ENCODE assay signal across 9 mouse cellular contexts in the genomic region with DNA sequence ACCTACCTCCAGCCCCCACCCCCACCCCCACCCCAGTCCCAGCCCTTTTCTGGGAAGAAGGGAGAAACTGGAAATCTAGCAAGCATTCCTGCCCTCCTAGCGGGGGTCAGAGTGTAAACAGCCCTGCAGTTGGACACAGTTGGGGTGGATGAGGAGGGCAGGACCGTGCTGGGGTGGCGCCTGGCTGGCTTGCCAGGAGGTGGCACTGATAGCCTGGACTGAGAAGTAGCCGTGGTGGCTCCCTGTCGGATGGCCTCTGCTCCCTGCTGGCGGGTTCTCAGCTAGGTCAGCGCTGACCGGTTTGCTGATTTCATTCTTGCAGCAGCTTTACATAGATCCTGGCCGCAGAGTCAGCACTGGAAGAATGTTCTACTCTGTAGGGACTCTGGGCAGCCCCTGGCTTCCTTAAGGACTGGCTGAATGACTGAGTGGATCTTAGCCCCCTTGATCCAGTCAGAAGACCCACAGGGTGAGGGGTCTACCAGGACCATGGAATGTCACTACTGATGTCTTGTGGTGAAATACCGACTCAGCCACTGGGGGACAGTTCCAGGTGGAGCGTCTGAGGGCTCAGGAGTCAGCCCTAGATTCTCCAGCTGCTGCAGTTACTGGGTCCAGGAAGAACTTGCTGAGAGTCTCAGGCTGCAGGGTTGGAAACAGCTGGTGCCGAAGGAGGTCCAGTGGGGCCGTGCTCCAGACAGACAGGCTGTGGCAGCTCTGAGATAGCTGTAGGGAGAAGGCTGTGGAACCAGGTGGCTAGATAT. TPM values are rescaled to one million over a fixed set of nuclear protein-coding genes. Genes with fewer than 3 reads are reported as not detected.
DNase-seq lines count a peak whose midpoint lies in the region; ATAC-seq and TF ChIP-seq lines count a peak whose summit lies in the region.
"Had no signal": no experiment of that assay in that cellular context is flagged by ENCODE, and none has a peak within 500 bp of the region (broad histone marks: within the 10 kb centered on the region; RNA-seq: fewer than 3 reads in every experiment).

No protein-coding gene starts in this region.

- no peaks in the 10 kb centered on the region for H3K36me3 ChIP-seq in hindbrain, embryonic 10.5 days
- H3K36me3 ChIP-seq in hindbrain, embryonic 16.5 days (ENCODE audit: control insufficient read depth, insufficient read depth, low read length) = no peaks in the 10 kb centered on the region
- no peaks in the 10 kb centered on the region for H3K36me3 ChIP-seq in hindbrain, postnatal 0 days (ENCODE audit: insufficient read depth, low read length)
- H3K36me3 ChIP-seq in liver, embryonic 16.5 days (ENCODE audit: control insufficient read depth, insufficient read depth) = no peaks in the 10 kb centered on the region

- peak; percentile 57 for DNase-seq in hindbrain, embryonic 10.5 days (ENCODE audit: low spot score)
- peak; percentile 58 for DNase-seq in embryo, embryonic 11 days
- peak; percentile 38 for DNase-seq in hindbrain, postnatal 0 days (ENCODE audit: low spot score)
- DNase-seq in spleen, adult 12 weeks (ENCODE audit: low spot score) = no peak
- no peak for DNase-seq in frontal cortex, postnatal 36 days (ENCODE audit: low spot score in 2 of 2)
- DNase-seq in urinary bladder, adult 2 months (ENCODE audit: low spot score) = no peak

- no peak overlapping the region for H3K4me2 ChIP-seq in hindbrain, embryonic 16.5 days (ENCODE audit: low read length)
- H3K4me2 ChIP-seq in hindbrain, postnatal 0 days (ENCODE audit: low read depth, low read length) = no peak overlapping the region
- H3K4me2 ChIP-seq in liver, embryonic 16.5 days (ENCODE audit: low read depth, low read length) = no peak overlapping the region

- peak overlapping the region; percentile 44 for H3K4me3 ChIP-seq in hindbrain, embryonic 10.5 days
- H3K4me3 ChIP-seq in hindbrain, embryonic 16.5 days (ENCODE audit: low read length) = no peak overlapping the region
- H3K4me3 ChIP-seq in hindbrain, postnatal 0 days (ENCODE audit: low read length) = no peak overlapping the region
- no peak overlapping the region for H3K4me3 ChIP-seq in liver, embryonic 16.5 days (ENCODE audit: low read depth, low read length)

- H3K9ac ChIP-seq in hindbrain, embryonic 16.5 days (ENCODE audit: low read depth, low read length) = no peak overlapping the region
- H3K9ac ChIP-seq in hindbrain, postnatal 0 days (replicated peaks; ENCODE audit: low read length) = no peak overlapping the region
- H3K9ac ChIP-seq in liver, embryonic 16.5 days (ENCODE audit: low read depth, low read length) = no peak overlapping the region

- 11% methylated on average over 13 of the region's 13 CpGs for WGBS in hindbrain, embryonic 10.5 days
- WGBS in hindbrain, embryonic 16.5 days = 20% methylated on average over 13 of the region's 13 CpGs
- WGBS in hindbrain, postnatal 0 days = 27% methylated on average over 13 of the region's 13 CpGs
- WGBS in liver, embryonic 16.5 days (ENCODE audit: insufficient replicate concordance) = 47% methylated on average over 13 of the region's 13 CpGs

- peak overlapping the region; percentile 82 for H3K27ac ChIP-seq in hindbrain, embryonic 10.5 days
- no peak overlapping the region for H3K27ac ChIP-seq in hindbrain, embryonic 16.5 days (ENCODE audit: low read depth, low read length)
- H3K27ac ChIP-seq in hindbrain, postnatal 0 days = no peak overlapping the region
- no peak overlapping the region for H3K27ac ChIP-seq in liver, embryonic 16.5 days (ENCODE audit: low read length)

- peaks cover 90% of the 10 kb centered on the region for H3K27me3 ChIP-seq in hindbrain, embryonic 10.5 days (ENCODE audit: insufficient read depth, poor library complexity, severe bottlenecking)
- H3K27me3 ChIP-seq in hindbrain, embryonic 16.5 days (replicated peaks; ENCODE audit: control insufficient read depth, insufficient read depth, low read length) = peaks cover 7% of the 10 kb centered on the region
- H3K27me3 ChIP-seq in hindbrain, postnatal 0 days (ENCODE audit: insufficient read depth, low read length) = peaks cover 4% of the 10 kb centered on the region; the same call in 1 of the 2 replicates
- H3K27me3 ChIP-seq in liver, embryonic 16.5 days (ENCODE audit: control insufficient read depth, insufficient read depth, low read depth, low read length) = peaks cover 2% of the 10 kb centered on the region

- TF ChIP-seq CTCF in hindbrain, postnatal 0 days (IDR thresholded peaks at IDR 0.05; ENCODE audit: low read depth) = peak; percentile 57

- no peak; the same call in 1 of the 2 replicates for ATAC-seq in hindbrain, embryonic 16.5 days
- peak; percentile 59; the same call in 1 of the 2 replicates for ATAC-seq in hindbrain, postnatal 0 days
- ATAC-seq in liver, embryonic 16.5 days (ENCODE audit: low read depth) = peak; percentile 52; the same call in 1 of the 2 replicates

- peaks cover 43% of the 10 kb centered on the region for H3K4me1 ChIP-seq in hindbrain, embryonic 10.5 days (replicated peaks)
- H3K4me1 ChIP-seq in hindbrain, embryonic 16.5 days (ENCODE audit: control insufficient read depth, insufficient read depth, low read depth, low read length) = peaks cover 26% of the 10 kb centered on the region
- H3K4me1 ChIP-seq in hindbrain, postnatal 0 days (ENCODE audit: insufficient read depth, low read length) = peaks cover 23% of the 10 kb centered on the region
- peaks cover 11% of the 10 kb centered on the region for H3K4me1 ChIP-seq in liver, embryonic 16.5 days (ENCODE audit: control insufficient read depth, low read depth, low read length)

- H3K9me3 ChIP-seq in hindbrain, embryonic 10.5 days = no peaks in the 10 kb centered on the region
- no peaks in the 10 kb centered on the region for H3K9me3 ChIP-seq in hindbrain, embryonic 16.5 days (ENCODE audit: control insufficient read depth, low read length)
- no peaks in the 10 kb centered on the region for H3K9me3 ChIP-seq in hindbrain, postnatal 0 days (ENCODE audit: low read length)
- H3K9me3 ChIP-seq in liver, embryonic 16.5 days (replicated peaks; ENCODE audit: control insufficient read depth, low read length) = no peaks in the 10 kb centered on the region

RNA-seq across cellular contexts. Expression of gene Tha1, which starts 17.4 kb away (rescaled TPM):
- polyA plus RNA-seq in hindbrain, embryonic 10.5 days (2016; fragmentation: Nextera tagmentation; extraction: Ambion mirVana) = 3.5 and 3.8 TPM in 2 replicates
- polyA plus RNA-seq in hindbrain, embryonic 16.5 days (2015; fragmentation: Nextera tagmentation; extraction: Ambion mirVana) = 4.5 and 5.5 TPM in 2 replicates
- 1.9 and 4.7 TPM in 2 replicates for total RNA-seq in hindbrain, postnatal 0 days (2014; rRNA removed)
- polyA plus RNA-seq in hindbrain, postnatal 0 days (2015; fragmentation: Nextera tagmentation; extraction: Ambion mirVana) = 2.0 and 3.4 TPM in 2 replicates
- polyA plus RNA-seq in liver, embryonic 16.5 days (2015; fragmentation: Nextera tagmentation; extraction: Ambion mirVana) = 1.3 and 2.6 TPM in 2 replicates
- polyA plus RNA-seq in urinary bladder, adult 2 months (2012; rRNA removed) = 13.7 and 16.3 TPM in 2 replicates

RNA-seq across cellular contexts. Expression of gene Tmem235, which starts 30.1 kb away (rescaled TPM):
- not detected in 2 replicates for polyA plus RNA-seq in hindbrain, embryonic 10.5 days (2016; fragmentation: Nextera tagmentation; extraction: Ambion mirVana)
- 0.08 TPM in 1 of 2 replicates, not detected in the other for polyA plus RNA-seq in hindbrain, embryonic 16.5 days (2015; fragmentation: Nextera tagmentation; extraction: Ambion mirVana)
- 0.31 and 0.58 TPM in 2 replicates for total RNA-seq in hindbrain, postnatal 0 days (2014; rRNA removed)
- 0.09 TPM in 1 of 2 replicates, not detected in the other for polyA plus RNA-seq in hindbrain, postnatal 0 days (2015; fragmentation: Nextera tagmentation; extraction: Ambion mirVana)
- polyA plus RNA-seq in liver, embryonic 16.5 days (2015; fragmentation: Nextera tagmentation; extraction: Ambion mirVana) = not detected in 2 replicates
- polyA plus RNA-seq in urinary bladder, adult 2 months (2012; rRNA removed) = not detected in 2 replicates
- total RNA-seq: hematopoietic stem cell, adult 5-6 weeks had no signal

RNA-seq across cellular contexts. Expression of gene Birc5, which starts 41.6 kb away (rescaled TPM):
- polyA plus RNA-seq in hindbrain, embryonic 10.5 days (2016; fragmentation: Nextera tagmentation; extraction: Ambion mirVana) = 338 and 392 TPM in 2 replicates
- 37.9 and 42.9 TPM in 2 replicates for polyA plus RNA-seq in hindbrain, embryonic 16.5 days (2015; fragmentation: Nextera tagmentation; extraction: Ambion mirVana)
- total RNA-seq in hindbrain, postnatal 0 days (2014; rRNA removed) = 5.6 and 14.6 TPM in 2 replicates
- 45.3 and 50.4 TPM in 2 replicates for polyA plus RNA-seq in hindbrain, postnatal 0 days (2015; fragmentation: Nextera tagmentation; extraction: Ambion mirVana)
- 298 and 327 TPM in 2 replicates for polyA plus RNA-seq in liver, embryonic 16.5 days (2015; fragmentation: Nextera tagmentation; extraction: Ambion mirVana)
- polyA plus RNA-seq in urinary bladder, adult 2 months (2012; rRNA removed) = 3.3 and 4.3 TPM in 2 replicates

Comparison
In these comparisons a context has a peak if more than half of its experiments do, and no peak if none do; other contexts are left out.
1. DNase-seq: peak in hindbrain, embryonic 10.5 days (single experiment), embryo, embryonic 11 days (single experiment) and hindbrain, postnatal 0 days (single experiment); none in spleen, adult 12 weeks (single experiment), frontal cortex, postnatal 36 days (0 of 2) and urinary bladder, adult 2 months (single experiment).